Mouse (Mus musculus): ENCODE results near the gene Nol10. TPM values are rescaled to one million over a fixed set of nuclear protein-coding genes. Genes with fewer than 3 reads are reported as not detected.

Nol10 gene
- polyA plus RNA-seq, 1 experiment from 2014 or later: 33.6 TPM

GRCm38 (mm10) chr12:17411242-17411641 lies 63.0 kb downstream of the Nol10 start:
- ATAC-seq (ENCODE audit: insufficient read depth, low FRiP score, low TSS enrichment) (no peak), DNase-seq (ENCODE audit: low spot score) (no peak)
- H3K4me1 ChIP-seq (ENCODE audit: control insufficient read depth, insufficient read depth, low read length): no peaks in the 10 kb centered on the region
- no peak overlapping the region for H3K4me3 ChIP-seq (ENCODE audit: low read depth, low read length)
- no peak overlapping the region for H3K27ac ChIP-seq (ENCODE audit: low read depth, low read length)
- H3K27me3 ChIP-seq (ENCODE audit: control insufficient read depth, insufficient read depth, low read length): no peaks in the 10 kb centered on the region
- H3K9ac ChIP-seq (ENCODE audit: low read length): no peak overlapping the region
- 93% methylated on average over 2 of the region's 2 CpGs for WGBS
- H3K36me3 ChIP-seq (ENCODE audit: control insufficient read depth, insufficient read depth, low read length): peaks cover 2% of the 10 kb centered on the region; the same call in 1 of the 2 replicates
- H3K4me2 ChIP-seq (ENCODE audit: low read depth): no peak overlapping the region
- no peaks in the 10 kb centered on the region for H3K9me3 ChIP-seq (ENCODE audit: control insufficient read depth, low read length)

GRCm38 (mm10) chr12:17411797-17412526 lies 63.7 kb downstream of the Nol10 start:
- no peak overlapping the region for H3K4me2 ChIP-seq (ENCODE audit: low read depth)
- no peaks in the 10 kb centered on the region for H3K27me3 ChIP-seq (ENCODE audit: control insufficient read depth, insufficient read depth, low read length)
- no peak overlapping the region for H3K4me3 ChIP-seq (ENCODE audit: low read depth, low read length)
- DNase-seq (ENCODE audit: low spot score): no peak
- WGBS: 71% methylated on average over 12 of the region's 12 CpGs
- H3K9me3 ChIP-seq (ENCODE audit: control insufficient read depth, low read length): no peaks in the 10 kb centered on the region
- no peak overlapping the region for H3K27ac ChIP-seq (ENCODE audit: low read depth, low read length)
- H3K9ac ChIP-seq (ENCODE audit: low read length): no peak overlapping the region
- no peaks in the 10 kb centered on the region for H3K4me1 ChIP-seq (ENCODE audit: control insufficient read depth, insufficient read depth, low read length)
- H3K36me3 ChIP-seq (ENCODE audit: control insufficient read depth, insufficient read depth, low read length): peaks cover 2% of the 10 kb centered on the region; the same call in 1 of the 2 replicates
- ATAC-seq (ENCODE audit: insufficient read depth, low FRiP score, low TSS enrichment): no peak

- Histone ChIP-seq H3K27ac (ENCODE audit: low read depth, low read length) (no peak overlapping the region), H3K4me1 (ENCODE audit: control insufficient read depth, insufficient read depth, low read length) (no peaks in the 10 kb centered on the region), H3K9me3 (ENCODE audit: control insufficient read depth, low read length) (no peaks in the 10 kb centered on the region), H3K36me3 (ENCODE audit: control insufficient read depth, insufficient read depth, low read length) (no peaks in the 10 kb centered on the region), H3K4me3 (ENCODE audit: low read depth, low read length) (no peak overlapping the region), H3K27me3 (ENCODE audit: control insufficient read depth, insufficient read depth, low read length) (no peaks in the 10 kb centered on the region), H3K4me2 (ENCODE audit: low read depth) (no peak overlapping the region), H3K9ac (ENCODE audit: low read length) (no peak overlapping the region)
- no peak for DNase-seq (ENCODE audit: low spot score)
- WGBS: 88% methylated on average over 7 of the region's 7 CpGs
- ATAC-seq (ENCODE audit: insufficient read depth, low FRiP score, low TSS enrichment): no peak
Observed at GRCm38 (mm10) chr12:17414734-17415133, 66.5 kb downstream of the Nol10 start.

GRCm38 (mm10) chr12:17420168-17420810 lies 72.0 kb downstream of the Nol10 start:
- Histone ChIP-seq H3K36me3 (ENCODE audit: control insufficient read depth, insufficient read depth, low read length) (peaks cover 2% of the 10 kb centered on the region; the same call in 1 of the 2 replicates), H3K27me3 (ENCODE audit: control insufficient read depth, insufficient read depth, low read length) (no peaks in the 10 kb centered on the region), H3K4me2 (ENCODE audit: low read depth) (no peak overlapping the region), H3K9ac (ENCODE audit: low read length) (no peak overlapping the region), H3K27ac (ENCODE audit: low read depth, low read length) (no peak overlapping the region), H3K4me1 (ENCODE audit: control insufficient read depth, insufficient read depth, low read length) (no peaks in the 10 kb centered on the region), H3K9me3 (ENCODE audit: control insufficient read depth, low read length) (no peaks in the 10 kb centered on the region), H3K4me3 (ENCODE audit: low read depth, low read length) (no peak overlapping the region)
- 49% methylated on average over 3 of the region's 3 CpGs for WGBS
- DNase-seq (ENCODE audit: low spot score) (no peak), ATAC-seq (ENCODE audit: insufficient read depth, low FRiP score, low TSS enrichment) (no peak)

GRCm38 (mm10) chr12:17425254-17426169 lies 77.3 kb downstream of the Nol10 start:
- no peak for DNase-seq (ENCODE audit: low spot score)
- Histone ChIP-seq H3K4me1 (ENCODE audit: control insufficient read depth, insufficient read depth, low read length) (peaks cover 7% of the 10 kb centered on the region; the same call in 1 of the 2 replicates), H3K9me3 (ENCODE audit: control insufficient read depth, low read length) (no peaks in the 10 kb centered on the region), H3K27ac (ENCODE audit: low read depth, low read length) (no peak overlapping the region), H3K36me3 (ENCODE audit: control insufficient read depth, insufficient read depth, low read length) (peaks cover 5% of the 10 kb centered on the region), H3K4me3 (ENCODE audit: low read depth, low read length) (no peak overlapping the region), H3K4me2 (ENCODE audit: low read depth) (no peak overlapping the region), H3K9ac (ENCODE audit: low read length) (no peak overlapping the region), H3K27me3 (ENCODE audit: control insufficient read depth, insufficient read depth, low read length) (no peaks in the 10 kb centered on the region)
- ATAC-seq (ENCODE audit: insufficient read depth, low FRiP score, low TSS enrichment): no peak
- WGBS: 71% methylated on average over 10 of the region's 11 CpGs

GRCm38 (mm10) chr12:17426735-17427134 lies 78.5 kb downstream of the Nol10 start:
- DNase-seq (ENCODE audit: low spot score): peak; percentile 22
- Histone ChIP-seq H3K9ac (ENCODE audit: low read length) (no peak overlapping the region), H3K36me3 (ENCODE audit: control insufficient read depth, insufficient read depth, low read length) (peaks cover 8% of the 10 kb centered on the region), H3K9me3 (ENCODE audit: control insufficient read depth, low read length) (no peaks in the 10 kb centered on the region), H3K4me3 (ENCODE audit: low read depth, low read length) (no peak overlapping the region), H3K27me3 (ENCODE audit: control insufficient read depth, insufficient read depth, low read length) (no peaks in the 10 kb centered on the region), H3K4me2 (ENCODE audit: low read depth) (no peak overlapping the region), H3K27ac (ENCODE audit: low read depth, low read length) (peak overlapping the region; percentile 49; the same call in 1 of the 2 replicates), H3K4me1 (ENCODE audit: control insufficient read depth, insufficient read depth, low read length) (peaks cover 7% of the 10 kb centered on the region; the same call in 1 of the 2 replicates)
- ATAC-seq (ENCODE audit: insufficient read depth, low FRiP score, low TSS enrichment): peak; percentile 89
- WGBS: 43% methylated on average over 3 of the region's 3 CpGs

GRCm38 (mm10) chr12:17430578-17430977 lies 82.3 kb downstream of the Nol10 start:
- ATAC-seq (ENCODE audit: insufficient read depth, low FRiP score, low TSS enrichment) (no peak), DNase-seq (ENCODE audit: low spot score) (no peak)
- H3K27me3 ChIP-seq (ENCODE audit: control insufficient read depth, insufficient read depth, low read length): no peaks in the 10 kb centered on the region
- no peak overlapping the region for H3K4me2 ChIP-seq (ENCODE audit: low read depth)
- H3K9me3 ChIP-seq (ENCODE audit: control insufficient read depth, low read length): no peaks in the 10 kb centered on the region
- no peak overlapping the region for H3K9ac ChIP-seq (ENCODE audit: low read length)
- H3K27ac ChIP-seq (ENCODE audit: low read depth, low read length): no peak overlapping the region
- H3K36me3 ChIP-seq (ENCODE audit: control insufficient read depth, insufficient read depth, low read length): peaks cover 5% of the 10 kb centered on the region; the same call in 1 of the 2 replicates
- 86% methylated on average over 2 of the region's 2 CpGs for WGBS
- H3K4me3 ChIP-seq (ENCODE audit: low read depth, low read length): no peak overlapping the region
- H3K4me1 ChIP-seq (ENCODE audit: control insufficient read depth, insufficient read depth, low read length): peaks cover 7% of the 10 kb centered on the region; the same call in 1 of the 2 replicates

- no peak overlapping the region for H3K4me2 ChIP-seq (ENCODE audit: low read depth)
- H3K27me3 ChIP-seq (ENCODE audit: control insufficient read depth, insufficient read depth, low read length): no peaks in the 10 kb centered on the region
- 89% methylated on average over 5 of the region's 5 CpGs for WGBS
- ATAC-seq (ENCODE audit: insufficient read depth, low FRiP score, low TSS enrichment) (no peak), DNase-seq (ENCODE audit: low spot score) (no peak)
- H3K9me3 ChIP-seq (ENCODE audit: control insufficient read depth, low read length): no peaks in the 10 kb centered on the region
- no peak overlapping the region for H3K4me3 ChIP-seq (ENCODE audit: low read depth, low read length)
- H3K36me3 ChIP-seq (ENCODE audit: control insufficient read depth, insufficient read depth, low read length): peaks cover 5% of the 10 kb centered on the region; the same call in 1 of the 2 replicates
- H3K9ac ChIP-seq (ENCODE audit: low read length): no peak overlapping the region
- H3K4me1 ChIP-seq (ENCODE audit: control insufficient read depth, insufficient read depth, low read length): peaks cover 6% of the 10 kb centered on the region; the same call in 1 of the 2 replicates
- H3K27ac ChIP-seq (ENCODE audit: low read depth, low read length): no peak overlapping the region
Observed at GRCm38 (mm10) chr12:17431166-17431565, 82.9 kb downstream of the Nol10 start.

Data from neural tube, embryonic 11.5 days (tissue).